In genomic region chr13:80806172-80806571, GRCm38 (mm10) we compare ENCODE assay signal across 8 mouse cellular contexts.
DNase-seq lines count a peak whose midpoint lies in the region; ATAC-seq and TF ChIP-seq lines count a peak whose summit lies in the region.

No protein-coding gene starts in this region.

- no peaks in the 10 kb centered on the region for H3K4me1 ChIP-seq in liver, embryonic 13.5 days (replicated peaks)

- DNase-seq in left cerebral cortex, adult 2 months (ENCODE audit: extremely low spot score in 1 of 2, low spot score in 2 of 2), result peak; percentile 11 to 27
- no peak for DNase-seq in left cerebral cortex, adult 8-10 months (ENCODE audit: low spot score in 2 of 2)
- peak; percentile 45 for DNase-seq in MN1 (ENCODE audit: low spot score)
- peak; percentile 24 for DNase-seq in c-Kit-positive CD71-negative TER-119-negative erythroid progenitor cells, embryonic 14.5 days (ENCODE audit: low read depth)
- DNase-seq in liver, embryonic 13.5 days, result peak; percentile 1
- DNase-seq in ovary, postnatal 36 days (ENCODE audit: low spot score), result peak; percentile 13
- no peak for DNase-seq in layer of hippocampus, adult 11-12 months (ENCODE audit: low spot score)

- intact Hi-C loops in left cerebral cortex, adult 2 months (cut with DNase I), result no loop called here

- 30% methylated on average over 2 of the region's 2 CpGs for WGBS in liver, embryonic 13.5 days (ENCODE audit: insufficient replicate concordance)

- H3K4me2 ChIP-seq in liver, embryonic 13.5 days, result no peak overlapping the region

- no peak overlapping the region for H3K4me3 ChIP-seq in left cerebral cortex, adult 2 months
- H3K4me3 ChIP-seq in liver, embryonic 13.5 days (replicated peaks), result no peak overlapping the region

- H3K27me3 ChIP-seq in liver, embryonic 13.5 days, result no peaks in the 10 kb centered on the region

- peak; percentile 84 to 89 for ATAC-seq in hematopoietic stem cell, adult 5-6 weeks (replicated peaks in 1 of 2; ENCODE audit: insufficient read depth in 1 of 2, low FRiP score in 2 of 2, low TSS enrichment in 1 of 2, low read depth in 1 of 2, poor library complexity in 2 of 2, severe bottlenecking in 2 of 2)
- ATAC-seq in liver, embryonic 13.5 days (ENCODE audit: low read depth), result no peak

- no peaks in the 10 kb centered on the region for H3K9me3 ChIP-seq in liver, embryonic 13.5 days (replicated peaks)

- no peak overlapping the region for H3K27ac ChIP-seq in left cerebral cortex, adult 2 months
- H3K27ac ChIP-seq in liver, embryonic 13.5 days, result no peak overlapping the region

- no peaks in the 10 kb centered on the region for H3K36me3 ChIP-seq in liver, embryonic 13.5 days

- TF ChIP-seq CTCF in left cerebral cortex, adult 2 months (IDR thresholded peaks at IDR 0.05), result peak; percentile 54

- H3K9ac ChIP-seq in liver, embryonic 13.5 days, result no peak overlapping the region

Comparison
In these comparisons a context has a peak if more than half of its experiments do, and no peak if none do; other contexts are left out.
1. DNase-seq: peak in left cerebral cortex, adult 2 months (2 of 2), MN1 (single experiment), c-Kit-positive CD71-negative TER-119-negative erythroid progenitor cells, embryonic 14.5 days (single experiment), liver, embryonic 13.5 days (single experiment) and ovary, postnatal 36 days (single experiment); none in left cerebral cortex, adult 8-10 months (0 of 2) and layer of hippocampus, adult 11-12 months (single experiment).